Mouse (Mus musculus) spleen, postnatal 36 days (tissue): ENCODE data around the gene Tpst1.

Experiments
- DNase-seq, 2 experiments: peaks; one replicate each; pipeline ENCODE4 v3.0.0; 2022; ENCODE audit warnings: low spot score in 2 of 2, mixed read lengths in 1 of 2

Tpst1 gene

DNA sequence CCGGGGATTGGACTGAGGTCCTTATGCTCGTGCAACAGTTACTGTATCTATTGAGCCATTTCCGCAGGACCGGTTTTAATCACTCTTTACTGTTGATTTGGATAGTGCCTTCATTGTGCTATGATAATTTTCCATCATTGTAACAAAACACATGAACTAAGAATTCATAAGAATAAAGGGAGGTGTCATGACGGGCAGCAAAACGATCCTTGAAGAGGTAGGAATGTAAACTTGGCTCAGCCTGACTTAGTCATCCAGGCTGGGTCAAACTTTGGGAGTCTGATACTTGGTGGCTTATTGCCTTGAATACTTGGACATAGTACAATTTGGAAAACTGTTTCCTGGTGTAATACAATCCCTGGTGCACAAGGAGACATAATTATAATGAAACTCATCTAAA is 112.2 kb downstream of the Tpst1 start:
- DNase-seq = no peak
